Mouse (Mus musculus): ENCODE results near the gene Ank2.

DNA sequence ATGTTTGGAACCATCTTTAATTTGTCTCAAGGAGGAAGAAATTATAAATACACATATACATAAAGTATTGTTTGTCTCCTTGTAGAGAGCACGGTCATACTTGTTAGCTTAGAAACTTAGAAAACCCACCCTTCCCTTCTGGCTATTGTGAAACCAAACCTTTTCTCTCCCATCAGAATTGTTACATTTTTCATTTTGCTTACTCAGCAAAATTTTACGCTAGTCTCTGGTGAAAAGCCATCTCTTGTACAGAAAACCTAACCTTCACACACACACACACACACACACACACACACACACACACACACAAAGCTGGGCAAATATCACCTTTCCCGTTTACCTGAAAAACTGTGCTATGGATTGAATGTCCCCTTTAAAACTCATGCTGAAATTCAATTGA, 217.8 kb downstream of the Ank2 start:
- TF ChIP-seq CTCF (IDR thresholded peaks at IDR 0.05; ENCODE audit: low read depth, low read length), result no peak
- TF ChIP-seq TAL1 (conservative IDR thresholded peaks at IDR 0.05; ENCODE audit: low read depth, low read length), result no peak
- TF ChIP-seq GATA1 (IDR thresholded peaks at IDR 0.05; ENCODE audit: borderline replicate concordance, low read length), result no peak
- TF ChIP-seq POLR2AphosphoS5 (IDR thresholded peaks at IDR 0.05; ENCODE audit: insufficient replicate concordance, low read depth, low read length), result no peak

All from G1E (cell line).